Mouse (Mus musculus) embryonic facial prominence, embryonic 15.5 days (tissue): ENCODE measurements around the gene Rnf181. TPM values are rescaled to one million over a fixed set of nuclear protein-coding genes. Genes with fewer than 3 reads are reported as not detected.

ENCODE experiments used
- ATAC-seq: fragments of 200-750 bp; cut with Nextera tagmentation; 2 replicates; pipeline ENCODE4 v1.8.0; 2017; ENCODE audit warnings: low read depth, moderate TSS enrichment; ENCODE audit not compliant: insufficient number of reproducible peaks, low FRiP score, low TSS enrichment
- H3K27ac ChIP-seq: fragments of 300-500 bp; sonication (generic); replicated peaks from 2 replicates; pipeline ENCODE4 v1.5.1; 2015; ENCODE audit warnings: mild to moderate bottlenecking, inconsistent platforms
- H3K27me3 ChIP-seq: fragments of 300-500 bp; sonication (generic); 2 replicates; pipeline ENCODE4 v1.6.1; 2015; ENCODE audit warnings: inconsistent platforms
- H3K36me3 ChIP-seq: fragments of 300-500 bp; sonication (generic); 2 replicates; pipeline ENCODE4 v1.6.1; 2015; ENCODE audit warnings: mild to moderate bottlenecking, inconsistent platforms
- H3K4me1 ChIP-seq: fragments of 300-500 bp; sonication (generic); 2 replicates; pipeline ENCODE4 v1.6.1; 2015; ENCODE audit warnings: inconsistent platforms
- H3K4me2 ChIP-seq: fragments of 300-500 bp; sonication (generic); replicated peaks from 2 replicates; pipeline ENCODE4 v1.6.1; 2015; ENCODE audit warnings: mild to moderate bottlenecking, inconsistent platforms
- H3K4me3 ChIP-seq: fragments of 300-500 bp; sonication (generic); replicated peaks from 2 replicates; pipeline ENCODE4 v1.5.1; 2015; ENCODE audit warnings: mild to moderate bottlenecking, inconsistent platforms
- H3K9ac ChIP-seq: fragments of 300-500 bp; sonication (generic); 2 replicates; pipeline ENCODE4 v1.6.1; 2015; ENCODE audit warnings: inconsistent platforms
- H3K9me3 ChIP-seq: fragments of 300-500 bp; sonication (generic); replicated peaks from 2 replicates; pipeline ENCODE4 v1.6.1; 2016; ENCODE audit warnings: inconsistent platforms
- WGBS: fragments of 180-500 bp; shearing (Covaris S2); methylation state at CpG from one replicate; pipeline ENCODE4 v1.1.7; 2015; 5-methylcytosine and 5-hydroxymethylcytosine counted together
- polyA plus RNA-seq: library from polyadenylated mRNA; unstranded; fragments of >200 nt; fragmentation: Nextera tagmentation; extraction: Ambion mirVana; gene quantifications from 2 replicates; pipeline ENCODE4 v1.2.1, GENCODE M21; 2015

Gene Rnf181
- polyA plus RNA-seq, 1 experiment from 2014 or later: 120 TPM

GRCm38 (mm10) chr6:72319019-72319418 lies 47.7 kb downstream of the Rnf181 start:
- H3K4me3 ChIP-seq: no peak overlapping the region
- H3K27ac ChIP-seq: no peak overlapping the region
- no peaks in the 10 kb centered on the region for H3K9me3 ChIP-seq
- peaks cover 74% of the 10 kb centered on the region for H3K36me3 ChIP-seq
- H3K9ac ChIP-seq: no peak overlapping the region
- H3K4me2 ChIP-seq: no peak overlapping the region
- no peaks in the 10 kb centered on the region for H3K4me1 ChIP-seq
- ATAC-seq: no peak
- H3K27me3 ChIP-seq: no peaks in the 10 kb centered on the region
- 74% methylated on average over 11 of the region's 11 CpGs for WGBS

DNA sequence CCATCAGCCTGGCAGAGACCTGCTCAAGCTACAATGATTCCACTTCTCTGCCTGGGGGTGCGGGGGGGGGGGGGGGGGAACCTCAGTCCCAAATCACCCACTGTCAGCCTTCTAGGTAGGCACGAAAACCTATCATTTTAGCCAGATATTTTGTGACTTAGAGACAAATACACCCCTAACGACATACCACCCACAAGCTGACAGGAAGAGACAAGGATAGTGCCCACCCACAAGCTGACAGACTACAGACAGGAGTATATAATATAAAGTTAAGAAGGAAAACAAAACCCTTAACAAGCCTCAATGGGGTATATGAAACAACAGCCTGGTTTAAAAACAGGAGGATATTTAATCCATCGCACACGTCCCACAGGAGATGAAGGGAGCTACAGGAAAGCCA lies 48.3 kb downstream of the Rnf181 start:
- H3K27me3 ChIP-seq: no peaks in the 10 kb centered on the region
- no peaks in the 10 kb centered on the region for H3K4me1 ChIP-seq
- H3K9me3 ChIP-seq: no peaks in the 10 kb centered on the region
- H3K27ac ChIP-seq: no peak overlapping the region
- no peak overlapping the region for H3K4me2 ChIP-seq
- ATAC-seq: no peak
- no peak overlapping the region for H3K4me3 ChIP-seq
- 75% methylated on average over 5 of the region's 5 CpGs for WGBS
- H3K9ac ChIP-seq: no peak overlapping the region
- peaks cover 69% of the 10 kb centered on the region for H3K36me3 ChIP-seq

GRCm38 (mm10) chr6:72316044-72316443 lies 50.7 kb downstream of the Rnf181 start:
- Histone ChIP-seq H3K27me3 (no peaks in the 10 kb centered on the region), H3K27ac (no peak overlapping the region), H3K9ac (no peak overlapping the region), H3K36me3 (peaks cover 57% of the 10 kb centered on the region), H3K9me3 (no peaks in the 10 kb centered on the region), H3K4me2 (no peak overlapping the region), H3K4me1 (no peaks in the 10 kb centered on the region), H3K4me3 (no peak overlapping the region)
- WGBS: 50% methylated on average over 1 of the region's 1 CpGs
- ATAC-seq: no peak

DNA sequence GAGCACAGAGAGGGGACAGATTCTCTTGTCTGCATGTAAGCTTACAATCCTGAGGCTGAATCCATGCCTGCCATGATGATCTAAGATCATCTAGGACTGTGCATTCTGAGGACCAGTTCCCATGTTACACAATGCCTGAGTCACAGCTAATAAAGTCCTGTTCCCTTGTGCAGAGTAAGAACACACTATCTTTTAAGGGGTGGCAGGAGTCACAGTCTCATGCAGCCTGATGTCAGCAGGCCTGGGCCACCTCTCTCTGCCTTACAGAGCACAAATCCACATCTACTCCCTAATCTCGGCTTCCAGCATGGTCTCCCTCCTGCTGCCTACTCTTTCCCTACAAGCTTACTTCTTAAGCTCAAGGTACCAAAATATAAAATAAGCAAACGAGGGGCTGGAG lies 51.4 kb downstream of the Rnf181 start:
- Histone ChIP-seq H3K4me1 (no peaks in the 10 kb centered on the region), H3K9me3 (no peaks in the 10 kb centered on the region), H3K4me3 (no peak overlapping the region), H3K4me2 (no peak overlapping the region), H3K36me3 (peaks cover 50% of the 10 kb centered on the region), H3K27ac (no peak overlapping the region), H3K27me3 (no peaks in the 10 kb centered on the region), H3K9ac (no peak overlapping the region)
- WGBS: 80% methylated on average over 2 of the region's 2 CpGs
- no peak for ATAC-seq

- Histone ChIP-seq H3K36me3 (peaks cover 30% of the 10 kb centered on the region), H3K4me3 (no peak overlapping the region), H3K9ac (no peak overlapping the region), H3K27me3 (no peaks in the 10 kb centered on the region), H3K4me2 (no peak overlapping the region), H3K4me1 (no peaks in the 10 kb centered on the region), H3K9me3 (no peaks in the 10 kb centered on the region), H3K27ac (no peak overlapping the region)
- no peak for ATAC-seq
- 88% methylated on average over 11 of the region's 11 CpGs for WGBS
These were observed 53.5 kb downstream of the Rnf181 start for GRCm38 (mm10) chr6:72313124-72313867.

GRCm38 (mm10) chr6:72312198-72312597 lies 54.6 kb downstream of the Rnf181 start:
- no peak overlapping the region for H3K4me2 ChIP-seq
- H3K4me3 ChIP-seq: no peak overlapping the region
- H3K4me1 ChIP-seq: no peaks in the 10 kb centered on the region
- no peak overlapping the region for H3K27ac ChIP-seq
- H3K27me3 ChIP-seq: no peaks in the 10 kb centered on the region
- no peak for ATAC-seq
- H3K36me3 ChIP-seq: peaks cover 19% of the 10 kb centered on the region
- no peak overlapping the region for H3K9ac ChIP-seq
- no peaks in the 10 kb centered on the region for H3K9me3 ChIP-seq
- 90% methylated on average over 3 of the region's 3 CpGs for WGBS

Other genes starting within 250 kb of the Rnf181 start
- 18.0 and 18.4 TPM in 2 replicates for gene Atoh8, start 131.4 kb downstream of the Rnf181 start, polyA plus RNA-seq
- gene Sftpb, start 62.3 kb downstream of the Rnf181 start, polyA plus RNA-seq: not detected in 2 replicates
- gene Usp39, start 21.8 kb downstream of the Rnf181 start, polyA plus RNA-seq: 39.4 and 39.5 TPM in 2 replicates
- gene 0610030E20Rik, start 19.6 kb downstream of the Rnf181 start, polyA plus RNA-seq: 33.0 and 36.0 TPM in 2 replicates
- gene Tmem150a, start 11.5 kb downstream of the Rnf181 start, polyA plus RNA-seq: 14.7 and 15.2 TPM in 2 replicates
- 27.9 and 29.0 TPM in 2 replicates for gene Vamp5, start 13.5 kb upstream of the Rnf181 start, polyA plus RNA-seq
- gene Vamp8, start 23.7 kb upstream of the Rnf181 start, polyA plus RNA-seq: 177 and 183 TPM in 2 replicates
- 39.0 and 42.6 TPM in 2 replicates for gene Ggcx, start 47.4 kb upstream of the Rnf181 start, polyA plus RNA-seq
- 294 and 307 TPM in 2 replicates for gene Mat2a, start 72.6 kb upstream of the Rnf181 start, polyA plus RNA-seq
- 0.18 and 0.49 TPM in 2 replicates for gene Sh2d6, start 154.8 kb upstream of the Rnf181 start, polyA plus RNA-seq
- gene Capg, start 177.4 kb upstream of the Rnf181 start, polyA plus RNA-seq: 122 and 132 TPM in 2 replicates
- 18.8 and 23.9 TPM in 2 replicates for gene Elmod3, start 231.5 kb upstream of the Rnf181 start, polyA plus RNA-seq
- 18.1 and 18.7 TPM in 2 replicates for gene Retsat, start 231.5 kb upstream of the Rnf181 start, polyA plus RNA-seq